Mouse (Mus musculus) forelimb bud, embryonic 11.5 days (tissue): ENCODE data around the gene Rasal1.

ENCODE experiments used
- DNase-seq: peaks from one replicate; pipeline ENCODE4 v3.0.0-alpha.2; 2012; ENCODE audit warnings: low read depth, low spot score

The Rasal1 gene

GRCm38 (mm10) chr5:120693931-120694694, 45.5 kb downstream of the Rasal1 start:
- DNase-seq: no peak

GRCm38 (mm10) chr5:120694695-120695074, 46.1 kb downstream of the Rasal1 start:
- DNase-seq: no peak

- no peak for DNase-seq
Measured at GRCm38 (mm10) chr5:120696057-120696743, 47.6 kb downstream of the Rasal1 start.

- DNase-seq: no peak
Measured at GRCm38 (mm10) chr5:120696865-120697264, 48.3 kb downstream of the Rasal1 start.

- DNase-seq: no peak
Measured at GRCm38 (mm10) chr5:120698181-120698580, 49.6 kb downstream of the Rasal1 start.

- no peak for DNase-seq
Measured at GRCm38 (mm10) chr5:120698801-120699391, 50.3 kb downstream of the Rasal1 start.

GRCm38 (mm10) chr5:120700996-120701790, 52.6 kb downstream of the Rasal1 start:
- DNase-seq: no peak

GRCm38 (mm10) chr5:120702421-120702820, 53.8 kb downstream of the Rasal1 start:
- no peak for DNase-seq

- no peak for DNase-seq
Measured at GRCm38 (mm10) chr5:120702969-120703368, 54.4 kb downstream of the Rasal1 start.

- no peak for DNase-seq
Measured at GRCm38 (mm10) chr5:120703660-120704059, 55.0 kb downstream of the Rasal1 start.

- DNase-seq: no peak
Measured at GRCm38 (mm10) chr5:120704421-120704820, 55.8 kb downstream of the Rasal1 start.

- DNase-seq: no peak
Measured at GRCm38 (mm10) chr5:120706541-120706940, 57.9 kb downstream of the Rasal1 start.

GRCm38 (mm10) chr5:120706976-120707375, 58.4 kb downstream of the Rasal1 start:
- no peak for DNase-seq

- peak; percentile 46 for DNase-seq
Measured at GRCm38 (mm10) chr5:120710161-120710825, 61.7 kb downstream of the Rasal1 start.

GRCm38 (mm10) chr5:120710826-120711248, 62.2 kb downstream of the Rasal1 start:
- DNase-seq: no peak

GRCm38 (mm10) chr5:120711416-120711815, 62.8 kb downstream of the Rasal1 start:
- no peak for DNase-seq

GRCm38 (mm10) chr5:120711827-120712226, 63.2 kb downstream of the Rasal1 start, which contains the start of gene Dtx1:
TSS of gene Dtx1 (minus strand) at chr5:120711927.
- DNase-seq: no peak

- no peak for DNase-seq
Measured at GRCm38 (mm10) chr5:120712721-120713120, 64.1 kb downstream of the Rasal1 start.

- peak; percentile 73 for DNase-seq
Measured at GRCm38 (mm10) chr5:120714314-120714713, 65.7 kb downstream of the Rasal1 start.

- no peak for DNase-seq
Measured at GRCm38 (mm10) chr5:120717136-120717535, 68.5 kb downstream of the Rasal1 start.
